Mouse (Mus musculus) ES-Bruce4 (cell line): ENCODE data around the gene Cct6b. TPM values are rescaled to one million over a fixed set of nuclear protein-coding genes. Genes with fewer than 3 reads are reported as not detected.

ENCODE experiments used
- H3K27ac ChIP-seq: 2 replicates; pipeline ENCODE4 v1.5.1; 2012; ENCODE audit warnings: low read length, inconsistent platforms; ENCODE audit not compliant: insufficient read depth
- H3K27me3 ChIP-seq: 2 replicates; pipeline ENCODE4 v1.6.1; 2012; ENCODE audit warnings: mild to moderate bottlenecking, low read length, inconsistent platforms; ENCODE audit not compliant: control insufficient read depth, poor library complexity, insufficient read depth, severe bottlenecking
- H3K36me3 ChIP-seq: 2 replicates; pipeline ENCODE4 v1.6.1; 2012; ENCODE audit warnings: inconsistent platforms, mild to moderate bottlenecking, low read length, moderate library complexity; ENCODE audit not compliant: control insufficient read depth, poor library complexity, insufficient read depth, severe bottlenecking
- H3K4me1 ChIP-seq: one replicate; pipeline ENCODE4 v1.8.1; 2011; ENCODE audit warnings: low read length; ENCODE audit not compliant: control insufficient read depth, insufficient read depth
- H3K4me3 ChIP-seq: 2 replicates; pipeline ENCODE4 v1.5.1; 2011; ENCODE audit warnings: low read depth, mild to moderate bottlenecking, low read length
- H3K9ac ChIP-seq: 2 replicates; pipeline ENCODE4 v1.6.1; 2012; ENCODE audit warnings: low read depth, mild to moderate bottlenecking, inconsistent platforms; ENCODE audit not compliant: poor library complexity, severe bottlenecking
- H3K9me3 ChIP-seq: replicated peaks from 2 replicates; pipeline ENCODE4 v1.6.1; 2012; ENCODE audit warnings: mild to moderate bottlenecking, low read length, inconsistent platforms; ENCODE audit not compliant: control insufficient read depth, poor library complexity, insufficient read depth, severe bottlenecking
- CTCF ChIP-seq: IDR thresholded peaks from one replicate; pipeline ENCODE4 v1.8.1; 2011; ENCODE audit warnings: low read depth, low read length
- EP300 ChIP-seq: IDR thresholded peaks from 2 replicates; pipeline ENCODE4 v1.6.1; 2011; ENCODE audit warnings: low read depth, low read length; ENCODE audit not compliant: insufficient read depth
- POLR2A ChIP-seq: IDR thresholded peaks from one replicate; pipeline ENCODE4 v1.8.1; 2011; ENCODE audit warnings: low read length; ENCODE audit not compliant: insufficient read depth
- polyA plus RNA-seq: library from polyadenylated mRNA; stranded (reverse); fragments of >200 nt; gene quantifications from 2 replicates; pipeline ENCODE4 v1.2.4, GENCODE M21; 2011; ENCODE audit warnings: low read depth; ENCODE audit not compliant: missing spikeins, insufficient read depth, insufficient read length

Cct6b gene
- 1.1 and 1.6 TPM in 2 replicates for polyA plus RNA-seq

GRCm38 (mm10) chr11:82763742-82764437 lies at the start of gene Cct6b, which contains the start of gene Zfp830:
TSS of gene Cct6b (minus strand) at chr11:82764321.
TSS of gene Zfp830 (plus strand) at chr11:82764345.
- peaks cover 19% of the 10 kb centered on the region; the same call in 1 of the 2 replicates for H3K36me3 ChIP-seq
- H3K27ac ChIP-seq, result peak within 1 kb of the TSS; percentile 77
- no peaks in the 10 kb centered on the region for H3K4me1 ChIP-seq

DNA sequence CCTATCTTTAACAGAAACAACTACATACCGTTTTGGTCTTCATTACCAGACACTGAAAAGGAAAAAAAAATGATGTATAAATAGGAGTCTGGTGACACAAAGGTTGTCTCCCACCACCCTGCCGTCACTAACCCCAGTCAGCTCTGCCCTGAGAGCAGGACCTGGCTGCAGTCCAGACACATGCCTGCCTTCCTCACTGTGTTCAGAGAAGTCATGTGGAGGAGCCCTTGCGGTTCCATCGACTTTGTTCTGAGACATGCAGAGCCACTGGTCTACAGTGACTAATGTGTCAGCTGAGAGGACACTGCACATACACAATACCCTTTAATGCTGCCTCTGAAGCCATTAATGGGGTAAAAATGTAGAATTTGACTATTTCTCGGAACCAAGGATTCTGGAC lies 44.4 kb upstream of the Cct6b start:
- Histone ChIP-seq H3K4me1 (no peaks in the 10 kb centered on the region), H3K27ac (no peak overlapping the region), H3K4me3 (no peak overlapping the region), H3K9me3 (no peaks in the 10 kb centered on the region), H3K36me3 (peaks cover 6% of the 10 kb centered on the region), H3K9ac (no peak overlapping the region), H3K27me3 (no peaks in the 10 kb centered on the region)
- no peak for TF ChIP-seq CTCF
- no peak for TF ChIP-seq EP300
- TF ChIP-seq POLR2A, result no peak

More at GRCm38 (mm10) chr11:82763742-82764437, at the start of gene Cct6b, which contains the start of gene Zfp830:
- peak; percentile 94 for TF ChIP-seq POLR2A
- TF ChIP-seq EP300, result peak; percentile 49; the same call in 1 of the 2 replicates
- no peak for TF ChIP-seq CTCF
- peak within 1 kb of the TSS; percentile 89 for H3K4me3 ChIP-seq
- peak within 1 kb of the TSS; percentile 81 for H3K9ac ChIP-seq
- no peaks in the 10 kb centered on the region for H3K9me3 ChIP-seq
- no peaks in the 10 kb centered on the region for H3K27me3 ChIP-seq

GRCm38 (mm10) chr11:82807370-82807769 lies 43.2 kb upstream of the Cct6b start:
- Histone ChIP-seq H3K9me3 (no peaks in the 10 kb centered on the region), H3K27ac (no peak overlapping the region), H3K36me3 (peaks cover 17% of the 10 kb centered on the region), H3K27me3 (no peaks in the 10 kb centered on the region), H3K4me3 (no peak overlapping the region), H3K9ac (no peak overlapping the region), H3K4me1 (no peaks in the 10 kb centered on the region)
- TF ChIP-seq POLR2A (no peak), CTCF (no peak), EP300 (no peak)

- no peaks in the 10 kb centered on the region for H3K9me3 ChIP-seq
- no peak overlapping the region for H3K4me3 ChIP-seq
- no peak for TF ChIP-seq POLR2A
- TF ChIP-seq CTCF, result no peak
- no peak for TF ChIP-seq EP300
- H3K4me1 ChIP-seq, result no peaks in the 10 kb centered on the region
- H3K27me3 ChIP-seq, result no peaks in the 10 kb centered on the region
- H3K36me3 ChIP-seq, result peaks cover 24% of the 10 kb centered on the region
- H3K27ac ChIP-seq, result no peak overlapping the region
- H3K9ac ChIP-seq, result no peak overlapping the region
These were observed 42.5 kb upstream of the Cct6b start for GRCm38 (mm10) chr11:82806656-82807055.

DNA sequence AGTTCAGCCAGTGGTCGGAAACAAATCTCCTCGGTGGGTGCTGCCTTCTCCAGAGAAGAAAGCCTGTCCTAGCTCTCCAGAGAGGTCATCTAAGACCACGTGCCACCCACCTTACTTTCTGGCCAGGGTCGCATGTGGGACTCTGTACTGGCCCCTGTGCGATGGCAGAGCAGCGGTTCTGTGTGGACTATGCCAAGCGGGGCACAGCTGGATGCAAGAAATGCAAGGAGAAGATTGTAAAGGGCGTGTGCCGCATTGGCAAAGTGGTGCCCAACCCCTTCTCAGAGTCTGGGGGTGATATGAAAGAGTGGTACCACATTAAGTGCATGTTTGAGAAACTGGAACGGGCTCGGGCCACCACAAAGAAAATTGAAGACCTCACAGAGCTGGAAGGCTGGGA lies 19.3 kb upstream of the Cct6b start:
- Histone ChIP-seq H3K4me3 (no peak overlapping the region), H3K9ac (no peak overlapping the region), H3K27me3 (no peaks in the 10 kb centered on the region), H3K4me1 (peaks cover 5% of the 10 kb centered on the region), H3K9me3 (no peaks in the 10 kb centered on the region), H3K36me3 (peaks cover 49% of the 10 kb centered on the region), H3K27ac (no peak overlapping the region)
- TF ChIP-seq EP300, result no peak
- no peak for TF ChIP-seq POLR2A
- no peak for TF ChIP-seq CTCF

- no peaks in the 10 kb centered on the region for H3K27me3 ChIP-seq
- peak overlapping the region; percentile 90 for H3K4me3 ChIP-seq
- TF ChIP-seq EP300 (no peak), POLR2A (no peak), CTCF (no peak)
- no peaks in the 10 kb centered on the region for H3K9me3 ChIP-seq
- H3K4me1 ChIP-seq, result peaks cover 5% of the 10 kb centered on the region
- peaks cover 37% of the 10 kb centered on the region for H3K36me3 ChIP-seq
- H3K27ac ChIP-seq, result no peak overlapping the region
- peak overlapping the region; percentile 98 for H3K9ac ChIP-seq
These were observed 18.1 kb upstream of the Cct6b start for GRCm38 (mm10) chr11:82782197-82782596.
